Mouse (Mus musculus) hindbrain, embryonic 10.5 days (tissue): ENCODE measurements at regions not wholly inside any gene's neighbourhood (a gene's known extent, or its start where the extent isn't known, plus 50 kb on each side); places are given as distances from the start of the nearest gene placed in this dataset.

Experiments
- DNase-seq: peaks from one replicate; pipeline ENCODE4 v3.0.0-alpha.2; 2017; ENCODE audit warnings: low spot score
- H3K27ac ChIP-seq: fragments of 300-500 bp; sonication (generic); 2 replicates; pipeline ENCODE4 v1.5.1; 2016; ENCODE audit warnings: mild to moderate bottlenecking, moderate library complexity
- H3K27me3 ChIP-seq: fragments of 300-500 bp; sonication (generic); 2 replicates; pipeline ENCODE4 v1.6.1; 2016; ENCODE audit warnings: mild to moderate bottlenecking; ENCODE audit not compliant: poor library complexity, insufficient read depth, severe bottlenecking
- H3K36me3 ChIP-seq: fragments of 300-500 bp; sonication (generic); 2 replicates; pipeline ENCODE4 v1.6.1; 2016; ENCODE audit warnings: mild to moderate bottlenecking, moderate library complexity
- H3K4me1 ChIP-seq: fragments of 300-500 bp; sonication (generic); replicated peaks from 2 replicates; pipeline ENCODE4 v1.6.1; 2016; ENCODE audit warnings: mild to moderate bottlenecking
- H3K4me3 ChIP-seq: fragments of 300-500 bp; sonication (generic); 2 replicates; pipeline ENCODE4 v1.5.1; 2016; ENCODE audit warnings: mild to moderate bottlenecking, moderate library complexity
- H3K9me3 ChIP-seq: fragments of 300-500 bp; sonication (generic); 2 replicates; pipeline ENCODE4 v1.6.1; 2016; ENCODE audit warnings: mild to moderate bottlenecking, moderate library complexity
- WGBS: fragments of 180-500 bp; shearing (Covaris S2); methylation state at CpG from one replicate; pipeline ENCODE4 v1.1.7; 2016; 5-methylcytosine and 5-hydroxymethylcytosine counted together

- Histone ChIP-seq H3K27me3 (no peaks in the 10 kb centered on the region), H3K4me1 (peaks cover 39% of the 10 kb centered on the region), H3K27ac (peak overlapping the region; percentile 57), H3K9me3 (no peaks in the 10 kb centered on the region), H3K36me3 (no peaks in the 10 kb centered on the region), H3K4me3 (no peak overlapping the region)
- DNase-seq = no peak
- 32% methylated on average over 6 of the region's 6 CpGs for WGBS
Measured at GRCm38 (mm10) chr14:54185265-54185830, 68.6 kb downstream of the Dad1 start.

DNA sequence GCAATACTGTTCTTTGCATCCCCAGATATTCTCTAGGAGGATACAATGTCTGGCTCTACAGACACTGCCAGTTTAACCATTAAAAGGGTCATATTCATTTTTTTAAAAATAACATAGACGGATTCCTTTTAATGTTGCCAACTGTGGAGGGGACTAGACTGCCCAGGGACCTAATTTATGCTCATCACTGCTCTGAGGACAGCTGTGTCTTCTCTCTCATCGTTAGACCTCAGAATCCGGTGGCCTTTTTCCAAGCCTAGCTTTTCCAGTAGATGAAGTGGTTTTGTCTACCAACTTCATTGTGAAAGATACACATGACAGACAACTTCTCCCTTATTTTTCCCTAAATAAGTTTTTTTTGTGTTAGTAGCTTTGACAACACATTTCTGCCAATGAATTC lies 70.0 kb downstream of the Dad1 start:
- H3K9me3 ChIP-seq = no peaks in the 10 kb centered on the region
- H3K4me3 ChIP-seq = no peak overlapping the region
- no peak for DNase-seq
- no peaks in the 10 kb centered on the region for H3K27me3 ChIP-seq
- H3K27ac ChIP-seq = no peak overlapping the region
- H3K4me1 ChIP-seq = peaks cover 32% of the 10 kb centered on the region
- 89% methylated on average over 3 of the region's 3 CpGs for WGBS
- no peaks in the 10 kb centered on the region for H3K36me3 ChIP-seq

- Histone ChIP-seq H3K4me3 (no peak overlapping the region), H3K4me1 (peaks cover 32% of the 10 kb centered on the region), H3K9me3 (no peaks in the 10 kb centered on the region), H3K27ac (no peak overlapping the region), H3K27me3 (no peaks in the 10 kb centered on the region), H3K36me3 (no peaks in the 10 kb centered on the region)
- WGBS = 84% methylated on average over 10 of the region's 10 CpGs
- no peak for DNase-seq
Measured at GRCm38 (mm10) chr14:54182838-54183237, 71.1 kb downstream of the Dad1 start.

DNA sequence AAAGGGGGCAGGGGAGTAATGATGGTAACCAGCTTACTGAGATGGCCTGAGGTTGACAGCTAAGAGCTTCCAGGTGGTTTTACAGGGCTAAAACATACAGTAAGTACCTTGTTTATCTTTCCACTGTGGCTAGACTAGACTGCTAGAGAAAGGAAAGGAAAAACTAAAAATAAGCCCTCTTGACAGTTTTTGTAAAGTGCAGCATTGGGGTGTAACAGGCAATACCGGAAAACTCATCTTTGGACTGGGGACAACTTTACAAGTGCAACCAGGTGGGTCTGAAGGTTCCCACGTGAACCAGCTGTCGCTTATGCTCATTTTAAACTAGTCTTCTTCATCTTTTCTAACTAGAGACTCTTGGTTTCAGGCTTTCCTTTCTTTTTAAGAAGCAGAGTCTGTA lies 72.6 kb downstream of the Dad1 start:
- Histone ChIP-seq H3K36me3 (no peaks in the 10 kb centered on the region), H3K4me3 (no peak overlapping the region)
- 91% methylated on average over 3 of the region's 3 CpGs for WGBS

GRCm38 (mm10) chr14:54180754-54181153 lies 73.2 kb downstream of the Dad1 start:
- Histone ChIP-seq H3K36me3 (no peaks in the 10 kb centered on the region), H3K4me1 (peaks cover 25% of the 10 kb centered on the region), H3K9me3 (no peaks in the 10 kb centered on the region), H3K27ac (no peak overlapping the region), H3K4me3 (no peak overlapping the region), H3K27me3 (no peaks in the 10 kb centered on the region)
- DNase-seq = no peak
- WGBS = 88% methylated on average over 3 of the region's 3 CpGs

More for the DNA sequence above, 72.6 kb downstream of the Dad1 start:
- Histone ChIP-seq H3K27me3 (no peaks in the 10 kb centered on the region), H3K27ac (no peak overlapping the region), H3K4me1 (peaks cover 25% of the 10 kb centered on the region), H3K9me3 (no peaks in the 10 kb centered on the region)
- DNase-seq = no peak

DNA sequence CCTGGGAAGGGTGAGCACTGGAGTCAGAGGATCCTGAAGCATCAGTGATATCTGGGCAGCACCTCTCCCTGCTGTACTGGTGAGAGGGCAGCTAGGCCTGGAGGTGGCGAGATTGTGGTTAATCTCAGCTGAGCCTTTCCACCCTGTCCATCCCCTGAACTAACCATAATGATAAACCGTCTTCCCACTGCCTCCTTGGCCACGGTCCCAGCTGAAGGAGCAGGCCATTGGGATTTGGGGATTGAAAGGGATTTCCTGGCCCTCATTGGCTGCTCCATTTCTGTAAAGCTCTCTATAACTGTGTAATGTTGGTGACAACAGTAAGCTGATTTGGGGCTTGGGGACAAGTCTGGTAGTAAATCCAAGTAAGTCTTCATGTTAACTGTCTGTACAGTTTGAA lies 73.6 kb downstream of the Dad1 start:
- Histone ChIP-seq H3K9me3 (no peaks in the 10 kb centered on the region), H3K36me3 (no peaks in the 10 kb centered on the region), H3K27ac (no peak overlapping the region), H3K4me3 (no peak overlapping the region), H3K27me3 (no peaks in the 10 kb centered on the region), H3K4me1 (peaks cover 20% of the 10 kb centered on the region)
- no peak for DNase-seq
- 76% methylated on average over 3 of the region's 3 CpGs for WGBS

- no peak overlapping the region for H3K27ac ChIP-seq
- no peaks in the 10 kb centered on the region for H3K9me3 ChIP-seq
- H3K4me3 ChIP-seq = no peak overlapping the region
- H3K36me3 ChIP-seq = no peaks in the 10 kb centered on the region
- no peak for DNase-seq
- H3K27me3 ChIP-seq = no peaks in the 10 kb centered on the region
- H3K4me1 ChIP-seq = peaks cover 14% of the 10 kb centered on the region
- WGBS = 93% methylated on average over 3 of the region's 3 CpGs
Measured at GRCm38 (mm10) chr14:54178856-54179255, 75.0 kb downstream of the Dad1 start.

GRCm38 (mm10) chr14:54176469-54176868 lies 77.4 kb downstream of the Dad1 start:
- 35% methylated on average over 14 of the region's 14 CpGs for WGBS
- Histone ChIP-seq H3K27me3 (no peaks in the 10 kb centered on the region), H3K4me3 (no peak overlapping the region), H3K9me3 (no peaks in the 10 kb centered on the region), H3K27ac (peak overlapping the region; percentile 62; the same call in 1 of the 2 replicates), H3K4me1 (peaks cover 20% of the 10 kb centered on the region), H3K36me3 (no peaks in the 10 kb centered on the region)
- DNase-seq = no peak

GRCm38 (mm10) chr14:54175476-54175875 lies 78.4 kb downstream of the Dad1 start:
- Histone ChIP-seq H3K4me3 (no peak overlapping the region), H3K36me3 (no peaks in the 10 kb centered on the region), H3K27me3 (no peaks in the 10 kb centered on the region), H3K4me1 (peaks cover 20% of the 10 kb centered on the region), H3K9me3 (no peaks in the 10 kb centered on the region), H3K27ac (no peak overlapping the region)
- 85% methylated on average over 5 of the region's 5 CpGs for WGBS
- DNase-seq = no peak

DNA sequence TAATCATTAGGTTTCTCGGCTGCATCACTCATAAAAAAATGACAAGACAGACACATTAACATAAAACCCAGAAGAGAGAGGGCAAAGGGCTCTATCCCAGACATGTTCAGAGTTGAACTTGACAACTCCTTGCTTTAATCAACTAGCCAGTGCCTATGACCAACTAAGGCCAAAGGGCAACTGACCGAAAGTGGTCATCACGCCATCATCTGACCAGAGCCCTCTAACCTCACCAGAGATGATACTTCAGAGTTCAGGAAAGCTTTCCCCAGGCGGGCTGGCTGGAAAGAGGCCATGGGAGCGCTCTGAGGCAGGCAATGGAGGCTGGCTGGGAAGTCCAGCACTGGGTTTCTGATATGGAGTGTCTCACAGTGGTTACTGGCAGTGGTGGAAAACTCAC lies 80.6 kb downstream of the Dad1 start:
- peaks cover 20% of the 10 kb centered on the region for H3K4me1 ChIP-seq
- H3K27me3 ChIP-seq = no peaks in the 10 kb centered on the region
- no peak overlapping the region for H3K4me3 ChIP-seq
- DNase-seq = no peak
- H3K36me3 ChIP-seq = no peaks in the 10 kb centered on the region
- H3K27ac ChIP-seq = no peak overlapping the region
- WGBS = 87% methylated on average over 5 of the region's 5 CpGs
- H3K9me3 ChIP-seq = no peaks in the 10 kb centered on the region

- no peak overlapping the region for H3K27ac ChIP-seq
- 89% methylated on average over 7 of the region's 7 CpGs for WGBS
- no peaks in the 10 kb centered on the region for H3K36me3 ChIP-seq
- no peak overlapping the region for H3K4me3 ChIP-seq
- H3K9me3 ChIP-seq = no peaks in the 10 kb centered on the region
- DNase-seq = no peak
- H3K4me1 ChIP-seq = peaks cover 8% of the 10 kb centered on the region; the same call in 1 of the 2 replicates
- H3K27me3 ChIP-seq = no peaks in the 10 kb centered on the region
Measured at GRCm38 (mm10) chr14:54169254-54169653, 84.7 kb downstream of the Dad1 start.

DNA sequence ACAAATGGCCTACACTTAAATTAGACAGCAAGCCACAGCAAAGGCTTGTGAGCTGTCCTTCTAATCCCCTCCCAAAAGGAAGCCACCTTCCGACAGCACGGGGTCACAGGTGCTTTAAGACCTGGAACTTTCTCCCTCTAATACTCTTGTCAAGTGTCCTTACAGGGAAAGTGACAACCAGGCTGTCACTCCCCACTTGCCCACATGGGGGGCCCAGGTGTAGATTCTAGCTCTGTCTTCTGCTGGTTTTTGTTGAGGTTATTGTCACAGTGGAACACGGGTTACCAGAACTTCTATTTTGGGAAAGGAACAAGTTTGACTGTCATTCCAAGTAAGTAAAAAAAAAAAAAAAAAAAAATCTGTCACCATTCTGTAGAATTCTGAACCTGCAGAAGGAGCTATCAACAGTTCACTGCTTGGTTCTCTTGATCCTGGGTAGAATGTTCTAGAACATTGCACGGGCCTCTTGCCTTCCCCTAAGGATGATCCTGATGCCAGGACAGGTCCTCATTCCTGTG lies 85.4 kb downstream of the Dad1 start:
- H3K27me3 ChIP-seq = no peaks in the 10 kb centered on the region
- H3K27ac ChIP-seq = no peak overlapping the region
- no peaks in the 10 kb centered on the region for H3K9me3 ChIP-seq
- no peak for DNase-seq
- H3K4me1 ChIP-seq = peaks cover 2% of the 10 kb centered on the region; the same call in 1 of the 2 replicates
- H3K36me3 ChIP-seq = no peaks in the 10 kb centered on the region
- H3K4me3 ChIP-seq = no peak overlapping the region
- WGBS = 82% methylated on average over 4 of the region's 4 CpGs

- no peaks in the 10 kb centered on the region for H3K4me1 ChIP-seq
- H3K4me3 ChIP-seq = no peak overlapping the region
- H3K36me3 ChIP-seq = no peaks in the 10 kb centered on the region
- no peak for DNase-seq
- H3K9me3 ChIP-seq = no peaks in the 10 kb centered on the region
- H3K27ac ChIP-seq = no peak overlapping the region
- no peaks in the 10 kb centered on the region for H3K27me3 ChIP-seq
- 71% methylated on average over 3 of the region's 3 CpGs for WGBS
Measured at GRCm38 (mm10) chr14:54166057-54166456, 87.8 kb downstream of the Dad1 start.

DNA sequence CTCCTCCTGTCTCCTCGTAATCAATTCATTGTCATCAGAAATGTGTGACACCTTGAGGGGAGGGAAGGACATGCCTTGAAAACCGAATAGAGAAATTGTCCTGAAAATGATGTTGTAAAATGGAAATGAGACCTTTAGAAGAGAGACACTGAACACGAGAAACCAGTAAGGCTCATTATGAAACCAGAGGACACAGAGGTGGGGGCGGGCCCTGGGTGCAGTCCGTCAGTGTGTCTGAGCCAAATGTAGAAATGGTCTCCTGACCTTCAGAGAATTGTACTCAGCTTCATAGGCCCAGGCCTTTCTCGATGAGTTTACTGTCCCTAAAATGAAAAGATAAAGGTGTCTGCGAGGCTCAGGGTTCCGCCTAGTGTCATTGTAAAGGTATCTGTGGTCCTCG lies 89.0 kb downstream of the Dad1 start:
- no peak overlapping the region; the same call in 1 of the 2 replicates for H3K27ac ChIP-seq
- H3K9me3 ChIP-seq = no peaks in the 10 kb centered on the region
- 85% methylated on average over 9 of the region's 9 CpGs for WGBS
- no peaks in the 10 kb centered on the region for H3K27me3 ChIP-seq
- H3K36me3 ChIP-seq = no peaks in the 10 kb centered on the region
- no peak overlapping the region for H3K4me3 ChIP-seq
- no peaks in the 10 kb centered on the region for H3K4me1 ChIP-seq
- no peak for DNase-seq
